Mouse (Mus musculus) ES-Bruce4 (cell line): Measurements from ENCODE around the gene Gm13277. TPM values are rescaled to one million over a fixed set of nuclear protein-coding genes. Genes with fewer than 3 reads are reported as not detected.
"Not testable (repeated sequence)": the region's sequence is repeated elsewhere in the genome, so short reads cannot be mapped to it uniquely, and the experiment has no call there.

ENCODE experiments used
- H3K27ac ChIP-seq: 2 replicates; pipeline ENCODE4 v1.5.1; 2012; ENCODE audit warnings: low read length, inconsistent platforms; ENCODE audit not compliant: insufficient read depth
- H3K27me3 ChIP-seq: 2 replicates; pipeline ENCODE4 v1.6.1; 2012; ENCODE audit warnings: mild to moderate bottlenecking, low read length, inconsistent platforms; ENCODE audit not compliant: control insufficient read depth, poor library complexity, insufficient read depth, severe bottlenecking
- H3K36me3 ChIP-seq: 2 replicates; pipeline ENCODE4 v1.6.1; 2012; ENCODE audit warnings: inconsistent platforms, mild to moderate bottlenecking, low read length, moderate library complexity; ENCODE audit not compliant: control insufficient read depth, poor library complexity, insufficient read depth, severe bottlenecking
- H3K4me1 ChIP-seq: one replicate; pipeline ENCODE4 v1.8.1; 2011; ENCODE audit warnings: low read length; ENCODE audit not compliant: control insufficient read depth, insufficient read depth
- H3K4me3 ChIP-seq: 2 replicates; pipeline ENCODE4 v1.5.1; 2011; ENCODE audit warnings: low read depth, mild to moderate bottlenecking, low read length
- H3K9ac ChIP-seq: 2 replicates; pipeline ENCODE4 v1.6.1; 2012; ENCODE audit warnings: low read depth, mild to moderate bottlenecking, inconsistent platforms; ENCODE audit not compliant: poor library complexity, severe bottlenecking
- H3K9me3 ChIP-seq: replicated peaks from 2 replicates; pipeline ENCODE4 v1.6.1; 2012; ENCODE audit warnings: mild to moderate bottlenecking, low read length, inconsistent platforms; ENCODE audit not compliant: control insufficient read depth, poor library complexity, insufficient read depth, severe bottlenecking
- polyA plus RNA-seq: library from polyadenylated mRNA; stranded (reverse); fragments of >200 nt; gene quantifications from 2 replicates; pipeline ENCODE4 v1.2.4, GENCODE M21; 2011; ENCODE audit warnings: low read depth; ENCODE audit not compliant: missing spikeins, insufficient read depth, insufficient read length

Gm13277 gene
- polyA plus RNA-seq, 1 experiment: not detected

- H3K27me3 ChIP-seq, H3K27ac ChIP-seq, H3K4me3 ChIP-seq, H3K9me3 ChIP-seq, H3K9ac ChIP-seq, H3K36me3 ChIP-seq, H3K4me1 ChIP-seq: not testable (repeated sequence)
Measured at GRCm38 (mm10) chr4:88779550-88779949, 8.9 kb upstream of the Gm13277 start, which contains the start of gene Gm13272. Gene Gm13272, plus strand, starts transcription at chr4:88779850.

- not testable (repeated sequence) for H3K9ac ChIP-seq, H3K4me3 ChIP-seq, H3K36me3 ChIP-seq, H3K4me1 ChIP-seq, H3K9me3 ChIP-seq, H3K27me3 ChIP-seq, H3K27ac ChIP-seq
Measured at GRCm38 (mm10) chr4:88780320-88780719, 8.1 kb upstream of the Gm13277 start.

- not testable (repeated sequence) for H3K9me3 ChIP-seq, H3K4me1 ChIP-seq, H3K27me3 ChIP-seq, H3K27ac ChIP-seq, H3K9ac ChIP-seq, H3K36me3 ChIP-seq
- peak within 1 kb of the TSS; percentile 51 for H3K4me3 ChIP-seq
Measured at GRCm38 (mm10) chr4:88781831-88782230, 6.6 kb upstream of the Gm13277 start, which contains the start of gene Ifnz. Gene Ifnz, plus strand, starts transcription at chr4:88782131.

- H3K27me3 ChIP-seq, H3K9me3 ChIP-seq, H3K36me3 ChIP-seq, H3K4me1 ChIP-seq, H3K27ac ChIP-seq, H3K9ac ChIP-seq: not testable (repeated sequence)
- peak overlapping the region; percentile 51 for H3K4me3 ChIP-seq
Measured at GRCm38 (mm10) chr4:88782335-88782734, 6.1 kb upstream of the Gm13277 start.

GRCm38 (mm10) chr4:88785409-88785808 lies 3.0 kb upstream of the Gm13277 start, which contains the start of gene Gm13276:
Gene Gm13276, plus strand, starts transcription at chr4:88785709.
- not testable (repeated sequence) for H3K9me3 ChIP-seq, H3K27ac ChIP-seq, H3K27me3 ChIP-seq, H3K36me3 ChIP-seq, H3K4me3 ChIP-seq, H3K9ac ChIP-seq, H3K4me1 ChIP-seq

- not testable (repeated sequence) for H3K27ac ChIP-seq, H3K4me3 ChIP-seq, H3K36me3 ChIP-seq, H3K9ac ChIP-seq, H3K27me3 ChIP-seq, H3K9me3 ChIP-seq, H3K4me1 ChIP-seq
Measured at GRCm38 (mm10) chr4:88791250-88791649, 2.8 kb downstream of the Gm13277 start, which contains the start of gene Gm13278. Gene Gm13278, plus strand, starts transcription at chr4:88791550.

- not testable (repeated sequence) for H3K9me3 ChIP-seq, H3K36me3 ChIP-seq, H3K9ac ChIP-seq, H3K4me1 ChIP-seq, H3K27me3 ChIP-seq, H3K27ac ChIP-seq, H3K4me3 ChIP-seq
Measured at GRCm38 (mm10) chr4:88793936-88794675, 5.7 kb downstream of the Gm13277 start, which contains the start of gene Gm13275. Gene Gm13275, plus strand, starts transcription at chr4:88794487.

GRCm38 (mm10) chr4:88797097-88797496 lies 8.7 kb downstream of the Gm13277 start, which contains the start of gene Gm13279:
Gene Gm13279, plus strand, starts transcription at chr4:88797397.
- H3K36me3 ChIP-seq, H3K9ac ChIP-seq, H3K27me3 ChIP-seq, H3K4me3 ChIP-seq, H3K27ac ChIP-seq, H3K9me3 ChIP-seq, H3K4me1 ChIP-seq: not testable (repeated sequence)

- not testable (repeated sequence) for H3K36me3 ChIP-seq, H3K9ac ChIP-seq, H3K9me3 ChIP-seq, H3K4me1 ChIP-seq, H3K27ac ChIP-seq, H3K27me3 ChIP-seq, H3K4me3 ChIP-seq
Measured at GRCm38 (mm10) chr4:88799365-88799764, 10.9 kb downstream of the Gm13277 start, which contains the start of gene Gm13285. Gene Gm13285, plus strand, starts transcription at chr4:88799665.

- H3K36me3 ChIP-seq, H3K9ac ChIP-seq, H3K9me3 ChIP-seq, H3K27me3 ChIP-seq, H3K4me1 ChIP-seq, H3K27ac ChIP-seq, H3K4me3 ChIP-seq: not testable (repeated sequence)
Measured at GRCm38 (mm10) chr4:88802954-88803353, 14.5 kb downstream of the Gm13277 start, which contains the start of gene Gm13287. Gene Gm13287, plus strand, starts transcription at chr4:88803254.
